Mouse (Mus musculus): ENCODE results near the gene Trio. TPM values are rescaled to one million over a fixed set of nuclear protein-coding genes. Genes with fewer than 3 reads are reported as not detected.
A peak's percentile ranks its signal among the peaks of the same experiment; 100 is the strongest.

Trio gene
- polyA plus RNA-seq, 1 experiment from 2014 or later: 45.4 TPM

GRCm38 (mm10) chr15:27803568-27804345 is 221.9 kb downstream of the Trio start:
- Histone ChIP-seq H3K9me3 (replicated peaks; ENCODE audit: control insufficient read depth, low read length) (no peaks in the 10 kb centered on the region), H3K4me3 (ENCODE audit: low read depth, low read length) (no peak overlapping the region), H3K27me3 (ENCODE audit: control insufficient read depth, insufficient read depth, low read length) (no peaks in the 10 kb centered on the region), H3K9ac (replicated peaks; ENCODE audit: low read length) (no peak overlapping the region), H3K27ac (replicated peaks; ENCODE audit: low read depth, low read length) (peak overlapping the region; percentile 56), H3K4me2 (ENCODE audit: low read depth, low read length) (no peak overlapping the region), H3K4me1 (ENCODE audit: control insufficient read depth, insufficient read depth, low read length) (peaks cover 9% of the 10 kb centered on the region), H3K36me3 (replicated peaks; ENCODE audit: control insufficient read depth, insufficient read depth, low read depth, low read length) (peaks cover 4% of the 10 kb centered on the region)
- 52% methylated on average over 18 of the region's 18 CpGs for WGBS
- DNase-seq (ENCODE audit: low spot score): peak; percentile 57
- peak; percentile 40 for ATAC-seq (replicated peaks; ENCODE audit: insufficient number of reproducible peaks, low FRiP score, low TSS enrichment, low read depth)

- Histone ChIP-seq H3K4me2 (ENCODE audit: low read depth, low read length) (no peak overlapping the region), H3K9me3 (replicated peaks; ENCODE audit: control insufficient read depth, low read length) (no peaks in the 10 kb centered on the region), H3K36me3 (replicated peaks; ENCODE audit: control insufficient read depth, insufficient read depth, low read depth, low read length) (peaks cover 4% of the 10 kb centered on the region), H3K4me1 (ENCODE audit: control insufficient read depth, insufficient read depth, low read length) (peaks cover 11% of the 10 kb centered on the region), H3K27me3 (ENCODE audit: control insufficient read depth, insufficient read depth, low read length) (no peaks in the 10 kb centered on the region), H3K27ac (replicated peaks; ENCODE audit: low read depth, low read length) (no peak overlapping the region), H3K9ac (replicated peaks; ENCODE audit: low read length) (no peak overlapping the region), H3K4me3 (ENCODE audit: low read depth, low read length) (no peak overlapping the region)
- DNase-seq (ENCODE audit: low spot score) (no peak), ATAC-seq (replicated peaks; ENCODE audit: insufficient number of reproducible peaks, low FRiP score, low TSS enrichment, low read depth) (no peak)
- WGBS: 71% methylated on average over 12 of the region's 12 CpGs
These were observed 223.4 kb downstream of the Trio start for GRCm38 (mm10) chr15:27802243-27802642.

GRCm38 (mm10) chr15:27801177-27801576 is 224.5 kb downstream of the Trio start:
- WGBS: 65% methylated on average over 4 of the region's 4 CpGs
- peaks cover 14% of the 10 kb centered on the region for H3K4me1 ChIP-seq (ENCODE audit: control insufficient read depth, insufficient read depth, low read length)
- no peak overlapping the region for H3K9ac ChIP-seq (replicated peaks; ENCODE audit: low read length)
- H3K27me3 ChIP-seq (ENCODE audit: control insufficient read depth, insufficient read depth, low read length): no peaks in the 10 kb centered on the region
- no peak overlapping the region for H3K4me2 ChIP-seq (ENCODE audit: low read depth, low read length)
- peaks cover 4% of the 10 kb centered on the region for H3K36me3 ChIP-seq (replicated peaks; ENCODE audit: control insufficient read depth, insufficient read depth, low read depth, low read length)
- DNase-seq (ENCODE audit: low spot score): no peak
- H3K27ac ChIP-seq (replicated peaks; ENCODE audit: low read depth, low read length): no peak overlapping the region
- no peak overlapping the region for H3K4me3 ChIP-seq (ENCODE audit: low read depth, low read length)
- ATAC-seq (replicated peaks; ENCODE audit: insufficient number of reproducible peaks, low FRiP score, low TSS enrichment, low read depth): no peak
- no peaks in the 10 kb centered on the region for H3K9me3 ChIP-seq (replicated peaks; ENCODE audit: control insufficient read depth, low read length)

- H3K27ac ChIP-seq (replicated peaks; ENCODE audit: low read depth, low read length): peak overlapping the region; percentile 87
- WGBS: 27% methylated on average over 20 of the region's 20 CpGs
- peaks cover 8% of the 10 kb centered on the region for H3K4me1 ChIP-seq (ENCODE audit: control insufficient read depth, insufficient read depth, low read length)
- peak; percentile 72 for ATAC-seq (replicated peaks; ENCODE audit: insufficient number of reproducible peaks, low FRiP score, low TSS enrichment, low read depth)
- no peaks in the 10 kb centered on the region for H3K27me3 ChIP-seq (ENCODE audit: control insufficient read depth, insufficient read depth, low read length)
- H3K9ac ChIP-seq (replicated peaks; ENCODE audit: low read length): no peak overlapping the region
- H3K4me2 ChIP-seq (ENCODE audit: low read depth, low read length): no peak overlapping the region
- H3K36me3 ChIP-seq (replicated peaks; ENCODE audit: control insufficient read depth, insufficient read depth, low read depth, low read length): no peaks in the 10 kb centered on the region
- H3K9me3 ChIP-seq (replicated peaks; ENCODE audit: control insufficient read depth, low read length): no peaks in the 10 kb centered on the region
- DNase-seq (ENCODE audit: low spot score): peak; percentile 87
- no peak overlapping the region for H3K4me3 ChIP-seq (ENCODE audit: low read depth, low read length)
These were observed 228.0 kb downstream of the Trio start for GRCm38 (mm10) chr15:27797480-27798155.

- no peak overlapping the region for H3K4me3 ChIP-seq (ENCODE audit: low read depth, low read length)
These were observed 228.8 kb downstream of the Trio start for GRCm38 (mm10) chr15:27796868-27797222.

GRCm38 (mm10) chr15:27795942-27796867 is 229.4 kb downstream of the Trio start:
- no peak overlapping the region; the same call in 1 of the 2 replicates for H3K9ac ChIP-seq (replicated peaks; ENCODE audit: low read length)
- ATAC-seq (replicated peaks; ENCODE audit: insufficient number of reproducible peaks, low FRiP score, low TSS enrichment, low read depth): no peak
- no peak overlapping the region for H3K4me2 ChIP-seq (ENCODE audit: low read depth, low read length)
- H3K27me3 ChIP-seq (ENCODE audit: control insufficient read depth, insufficient read depth, low read length): no peaks in the 10 kb centered on the region
- DNase-seq (ENCODE audit: low spot score): no peak
- no peaks in the 10 kb centered on the region for H3K36me3 ChIP-seq (replicated peaks; ENCODE audit: control insufficient read depth, insufficient read depth, low read depth, low read length)
- no peaks in the 10 kb centered on the region for H3K9me3 ChIP-seq (replicated peaks; ENCODE audit: control insufficient read depth, low read length)
- peaks cover 8% of the 10 kb centered on the region for H3K4me1 ChIP-seq (ENCODE audit: control insufficient read depth, insufficient read depth, low read length)
- WGBS: 73% methylated on average over 22 of the region's 22 CpGs
- no peak overlapping the region for H3K4me3 ChIP-seq (ENCODE audit: low read depth, low read length)
- H3K27ac ChIP-seq (replicated peaks; ENCODE audit: low read depth, low read length): peak overlapping the region; percentile 87

More at GRCm38 (mm10) chr15:27796868-27797222, 228.8 kb downstream of the Trio start:
- Histone ChIP-seq H3K9ac (replicated peaks; ENCODE audit: low read length) (no peak overlapping the region; the same call in 1 of the 2 replicates), H3K4me1 (ENCODE audit: control insufficient read depth, insufficient read depth, low read length) (peaks cover 8% of the 10 kb centered on the region), H3K27me3 (ENCODE audit: control insufficient read depth, insufficient read depth, low read length) (no peaks in the 10 kb centered on the region), H3K27ac (replicated peaks; ENCODE audit: low read depth, low read length) (peak overlapping the region; percentile 87), H3K36me3 (replicated peaks; ENCODE audit: control insufficient read depth, insufficient read depth, low read depth, low read length) (no peaks in the 10 kb centered on the region), H3K9me3 (replicated peaks; ENCODE audit: control insufficient read depth, low read length) (no peaks in the 10 kb centered on the region), H3K4me2 (ENCODE audit: low read depth, low read length) (no peak overlapping the region)
- DNase-seq (ENCODE audit: low spot score) (no peak), ATAC-seq (replicated peaks; ENCODE audit: insufficient number of reproducible peaks, low FRiP score, low TSS enrichment, low read depth) (no peak)
- 59% methylated on average over 7 of the region's 7 CpGs for WGBS

GRCm38 (mm10) chr15:27793284-27793683 is 232.4 kb downstream of the Trio start:
- no peaks in the 10 kb centered on the region for H3K9me3 ChIP-seq (replicated peaks; ENCODE audit: control insufficient read depth, low read length)
- WGBS: 30% methylated on average over 6 of the region's 6 CpGs
- no peaks in the 10 kb centered on the region for H3K27me3 ChIP-seq (ENCODE audit: control insufficient read depth, insufficient read depth, low read length)
- DNase-seq (ENCODE audit: low spot score): no peak
- H3K4me2 ChIP-seq (ENCODE audit: low read depth, low read length): no peak overlapping the region
- H3K36me3 ChIP-seq (replicated peaks; ENCODE audit: control insufficient read depth, insufficient read depth, low read depth, low read length): no peaks in the 10 kb centered on the region
- ATAC-seq (replicated peaks; ENCODE audit: insufficient number of reproducible peaks, low FRiP score, low TSS enrichment, low read depth): no peak
- peak overlapping the region; percentile 49; the same call in 1 of the 2 replicates for H3K27ac ChIP-seq (replicated peaks; ENCODE audit: low read depth, low read length)
- no peak overlapping the region for H3K4me3 ChIP-seq (ENCODE audit: low read depth, low read length)
- peaks cover 18% of the 10 kb centered on the region for H3K4me1 ChIP-seq (ENCODE audit: control insufficient read depth, insufficient read depth, low read length)
- H3K9ac ChIP-seq (replicated peaks; ENCODE audit: low read length): no peak overlapping the region
